Mouse (Mus musculus): Measurements from ENCODE around the gene Rnf2. TPM values are rescaled to one million over a fixed set of nuclear protein-coding genes. Genes with fewer than 3 reads are reported as not detected.

Gene Rnf2
- 139 and 187 TPM in 2 replicates for total RNA-seq (2017)

DNA sequence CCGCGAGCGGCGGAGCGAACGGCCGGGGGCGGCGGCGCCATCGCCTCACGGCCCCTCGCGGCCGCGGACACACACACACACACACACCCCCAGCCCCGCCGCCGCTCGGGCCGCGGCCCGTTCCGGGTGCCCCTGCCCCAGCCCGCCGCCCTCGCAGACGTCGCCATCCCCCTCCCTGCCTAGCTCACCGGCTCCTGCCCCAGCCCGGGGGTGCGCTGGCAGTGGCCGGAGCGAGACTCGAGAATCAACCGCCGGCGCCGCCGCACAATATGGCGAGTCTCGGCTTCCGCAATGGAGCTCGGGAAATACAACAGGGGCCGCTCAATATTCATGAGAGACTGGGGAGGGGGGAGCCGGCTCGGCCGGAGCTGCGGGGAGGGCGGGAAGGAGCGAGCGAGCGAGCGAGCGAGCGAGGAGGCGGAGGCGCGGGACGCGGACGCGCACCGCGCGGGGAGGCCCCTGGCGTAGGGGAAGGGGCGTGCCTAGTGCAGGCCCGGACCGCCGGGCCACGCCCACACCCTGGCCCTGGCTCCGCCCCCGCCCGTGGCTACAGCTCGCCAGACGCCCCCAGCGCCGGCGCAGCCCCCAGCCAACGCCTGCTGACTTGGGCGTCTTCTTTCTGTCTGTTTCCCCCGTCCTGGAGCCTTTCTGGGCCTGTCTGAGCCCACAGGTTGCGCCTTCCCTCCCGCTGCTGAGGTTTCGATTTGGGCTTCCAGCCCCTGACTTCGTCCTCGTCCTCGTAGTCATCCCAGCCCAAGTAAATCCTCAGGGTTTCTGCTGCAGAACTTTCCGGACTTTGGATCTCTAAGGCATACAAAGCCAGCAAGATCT lies at the start of gene Rnf2:
Gene Rnf2 (minus strand): TSS at position 425 of the 831 bp plus-strand sequence.
- ATAC-seq (replicated peaks in 1 of 2; ENCODE audit: insufficient read depth in 1 of 2, low FRiP score in 2 of 2, low TSS enrichment in 1 of 2, low read depth in 1 of 2, poor library complexity in 2 of 2, severe bottlenecking in 2 of 2), result peak; percentile 85 to 88

DNA sequence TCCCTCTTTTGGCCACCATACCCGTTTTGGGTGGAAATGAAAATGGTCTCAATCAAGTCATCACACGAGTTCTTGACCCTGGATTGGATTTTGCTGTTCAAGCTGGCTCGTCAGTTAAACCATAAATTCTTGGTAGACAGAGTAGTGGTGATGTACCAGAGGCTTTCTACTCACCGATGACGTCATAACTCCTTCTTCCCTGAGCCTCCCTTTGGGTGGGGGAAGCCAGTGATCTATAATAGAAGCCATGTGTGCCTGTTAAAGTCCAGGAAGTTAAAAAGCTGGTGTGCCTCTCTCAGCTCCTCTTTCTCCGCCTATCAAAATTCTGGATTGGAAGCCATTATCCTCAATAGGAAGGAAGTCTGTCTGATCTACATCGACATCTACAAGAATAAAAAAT lies 49.0 kb upstream of the Rnf2 start:
- no peak for ATAC-seq (replicated peaks in 1 of 2; ENCODE audit: insufficient read depth in 1 of 2, low FRiP score in 2 of 2, low TSS enrichment in 1 of 2, low read depth in 1 of 2, poor library complexity in 2 of 2, severe bottlenecking in 2 of 2)

DNA sequence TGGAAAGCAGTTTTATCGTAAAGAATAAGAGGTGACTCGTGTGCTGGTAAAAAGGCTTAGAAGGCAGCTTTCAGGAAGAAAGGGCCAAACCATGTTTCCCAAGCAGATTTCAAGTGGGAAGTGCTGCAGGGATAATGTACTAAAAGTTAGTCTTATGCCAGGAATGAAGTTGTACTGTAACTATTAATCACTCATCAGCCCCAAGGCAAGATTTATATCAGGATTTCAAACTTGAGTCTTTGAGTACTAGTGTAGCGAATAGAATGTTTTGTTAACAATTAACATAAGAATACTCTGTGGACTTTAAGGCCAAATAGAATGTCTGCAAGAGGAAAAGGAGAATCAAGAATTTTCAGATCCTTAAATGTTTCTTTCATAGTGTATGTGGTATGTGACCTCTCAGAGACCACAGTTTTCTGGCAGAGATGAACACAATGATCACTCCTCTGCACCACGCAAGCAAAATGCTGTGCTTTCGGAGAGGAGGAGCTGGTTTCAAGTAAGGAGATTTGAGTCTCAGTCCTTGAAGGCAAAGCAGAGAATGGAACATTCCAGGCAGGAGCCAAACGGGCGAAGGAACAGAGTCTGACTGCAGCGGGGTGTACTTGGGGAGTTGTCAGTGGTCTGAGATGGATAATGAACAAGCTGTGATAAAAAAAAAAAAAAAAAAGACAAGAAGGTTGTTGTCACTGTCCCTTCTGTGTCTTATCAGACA lies 48.3 kb upstream of the Rnf2 start:
- no peak for ATAC-seq (replicated peaks in 1 of 2; ENCODE audit: insufficient read depth in 1 of 2, low FRiP score in 2 of 2, low TSS enrichment in 1 of 2, low read depth in 1 of 2, poor library complexity in 2 of 2, severe bottlenecking in 2 of 2)

DNA sequence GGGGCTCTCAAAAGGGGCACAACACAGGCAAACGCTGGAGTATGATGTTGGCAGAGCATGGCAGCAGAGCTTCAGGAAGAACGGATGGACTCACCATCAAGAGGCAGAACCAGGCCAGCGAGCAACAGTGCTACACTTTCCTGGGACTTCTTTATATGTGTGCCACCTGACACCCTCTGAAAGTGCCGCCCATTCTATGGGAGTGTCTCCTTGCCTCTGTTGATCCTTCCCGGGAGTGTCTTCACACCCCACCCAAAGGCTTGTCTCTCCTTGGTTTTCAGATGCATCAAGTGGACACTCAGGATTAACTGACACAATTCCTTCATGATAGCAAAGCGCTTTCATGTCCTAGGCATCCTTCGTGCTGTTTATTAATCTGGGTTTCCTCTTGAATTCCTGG lies 44.8 kb upstream of the Rnf2 start:
- no peak for ATAC-seq (replicated peaks in 1 of 2; ENCODE audit: insufficient read depth in 1 of 2, low FRiP score in 2 of 2, low TSS enrichment in 1 of 2, low read depth in 1 of 2, poor library complexity in 2 of 2, severe bottlenecking in 2 of 2)

DNA sequence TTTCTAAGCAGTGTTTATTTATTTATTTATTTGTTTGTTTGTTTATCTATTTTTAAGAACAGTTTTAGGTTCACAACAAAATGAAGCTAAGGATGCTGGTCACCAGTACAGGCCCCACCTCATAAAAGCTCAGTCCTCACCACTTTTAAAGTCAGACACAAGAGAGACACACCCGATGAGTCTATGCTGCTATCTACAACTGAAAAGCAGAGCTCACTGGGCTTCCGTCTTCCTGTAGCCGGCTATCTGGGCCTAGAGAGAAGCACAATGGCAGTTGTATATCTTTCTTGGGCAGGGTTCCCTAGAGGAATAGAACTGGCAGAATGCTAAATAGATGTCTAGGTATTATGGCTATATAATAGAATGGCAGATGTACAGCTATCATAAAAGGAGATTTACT lies 43.8 kb upstream of the Rnf2 start:
- ATAC-seq (replicated peaks in 1 of 2; ENCODE audit: insufficient read depth in 1 of 2, low FRiP score in 2 of 2, low TSS enrichment in 1 of 2, low read depth in 1 of 2, poor library complexity in 2 of 2, severe bottlenecking in 2 of 2), result no peak

DNA sequence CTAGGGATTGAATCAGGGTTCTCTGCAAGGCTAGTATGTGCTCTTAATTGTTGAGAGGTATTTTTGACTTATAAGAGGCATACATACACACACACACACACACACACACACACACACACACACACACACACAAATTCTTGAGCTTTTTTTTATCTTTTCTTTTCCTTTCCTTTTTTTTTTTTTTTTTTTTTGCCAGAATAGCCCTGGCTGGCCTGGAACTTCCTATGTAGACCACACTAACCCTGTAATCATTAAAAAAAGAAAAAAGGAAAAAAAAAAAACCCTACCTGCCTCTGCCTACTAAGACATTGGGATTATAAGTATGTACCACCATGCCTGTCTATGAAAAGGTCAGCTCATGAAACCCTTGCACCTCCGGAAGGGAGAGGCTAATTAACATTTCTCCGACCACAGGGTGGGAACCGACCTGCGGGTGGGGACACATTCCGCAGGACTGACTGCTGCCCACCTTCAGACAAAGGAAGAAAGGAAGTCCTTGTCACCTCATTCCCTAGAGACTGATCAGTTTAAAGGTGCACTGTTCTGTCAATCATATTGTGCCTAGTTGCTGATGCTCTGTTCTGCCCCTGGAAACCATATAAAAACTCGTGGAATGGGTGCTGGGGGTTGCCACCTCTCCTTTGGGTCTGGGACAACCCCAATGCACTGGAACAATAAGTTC lies 43.2 kb upstream of the Rnf2 start:
- no peak for ATAC-seq (replicated peaks in 1 of 2; ENCODE audit: insufficient read depth in 1 of 2, low FRiP score in 2 of 2, low TSS enrichment in 1 of 2, low read depth in 1 of 2, poor library complexity in 2 of 2, severe bottlenecking in 2 of 2)

DNA sequence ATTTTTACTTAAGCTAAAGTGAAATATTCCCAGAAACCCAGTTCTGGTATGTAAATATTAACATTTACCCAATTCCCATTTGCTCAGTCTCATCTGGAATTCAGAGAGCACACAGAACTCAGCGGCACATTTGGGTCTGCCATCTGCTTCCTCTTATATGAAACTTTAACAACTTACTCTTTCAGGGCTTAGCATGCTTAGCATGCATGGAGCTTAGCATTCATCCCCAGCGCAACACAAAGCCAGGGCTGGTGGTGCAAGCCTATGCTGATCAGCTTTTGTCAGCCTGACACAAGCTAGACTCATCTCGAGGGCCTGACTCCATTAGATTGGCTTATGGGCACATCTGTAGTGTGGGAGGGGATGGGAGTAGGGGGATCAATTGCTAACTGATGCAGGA lies 25.9 kb upstream of the Rnf2 start:
- no peak for ATAC-seq (replicated peaks in 1 of 2; ENCODE audit: insufficient read depth in 1 of 2, low FRiP score in 2 of 2, low TSS enrichment in 1 of 2, low read depth in 1 of 2, poor library complexity in 2 of 2, severe bottlenecking in 2 of 2)

DNA sequence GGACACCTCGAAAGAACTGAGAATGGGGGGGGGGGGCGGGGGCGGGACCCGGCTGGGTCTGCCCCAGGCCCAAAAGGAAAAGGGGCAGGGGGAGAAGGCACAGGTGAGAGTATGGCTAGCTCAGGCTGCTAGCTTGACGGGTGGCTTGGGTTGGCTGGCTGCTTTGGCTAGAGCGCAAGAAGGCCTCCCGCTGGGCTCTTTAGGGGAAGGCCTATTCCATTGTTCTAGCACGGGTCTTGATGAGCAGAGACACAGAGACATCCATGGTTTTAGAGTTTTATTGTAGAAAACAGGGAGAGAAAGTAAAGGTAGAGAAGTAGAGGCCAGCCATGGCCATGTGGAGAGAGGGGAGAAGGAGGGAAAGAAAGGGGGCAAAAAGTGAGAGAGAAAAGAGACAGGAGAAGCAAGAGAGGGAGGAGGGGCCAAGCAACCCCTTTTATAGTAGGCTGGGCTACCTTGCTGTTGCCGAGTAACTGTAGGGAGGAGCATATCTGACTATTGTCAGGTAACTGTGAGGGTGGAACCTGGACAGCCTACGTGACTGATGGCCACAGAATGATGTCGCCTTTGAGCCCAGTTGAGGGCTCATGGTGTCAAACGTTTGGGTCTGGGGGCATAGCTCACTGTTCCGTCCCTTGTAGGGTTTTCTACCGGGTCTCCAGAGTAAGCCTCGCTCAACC lies 17.0 kb upstream of the Rnf2 start:
- no peak for ATAC-seq (replicated peaks in 1 of 2; ENCODE audit: insufficient read depth in 1 of 2, low FRiP score in 2 of 2, low TSS enrichment in 1 of 2, low read depth in 1 of 2, poor library complexity in 2 of 2, severe bottlenecking in 2 of 2)

DNA sequence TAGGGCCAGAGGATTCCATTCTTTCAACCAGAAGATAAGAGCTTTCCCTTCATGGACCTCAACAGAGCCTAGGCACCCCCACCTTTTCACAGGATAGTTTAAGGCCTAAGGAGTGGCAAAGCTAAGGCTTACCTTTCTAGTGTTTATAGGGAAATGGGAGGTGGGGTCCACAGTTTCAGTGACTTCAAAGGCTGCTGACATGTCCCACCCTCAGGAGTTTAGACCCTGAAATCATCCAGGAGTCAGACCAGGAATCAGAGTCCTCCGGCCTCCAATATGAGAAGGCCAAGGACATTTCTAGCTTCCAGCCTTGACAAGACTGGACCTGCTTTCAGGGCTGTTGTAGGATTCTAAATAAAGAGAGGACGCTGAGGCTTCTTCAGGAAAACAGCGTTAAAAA lies 16.1 kb upstream of the Rnf2 start:
- no peak for ATAC-seq (replicated peaks in 1 of 2; ENCODE audit: insufficient read depth in 1 of 2, low FRiP score in 2 of 2, low TSS enrichment in 1 of 2, low read depth in 1 of 2, poor library complexity in 2 of 2, severe bottlenecking in 2 of 2)

DNA sequence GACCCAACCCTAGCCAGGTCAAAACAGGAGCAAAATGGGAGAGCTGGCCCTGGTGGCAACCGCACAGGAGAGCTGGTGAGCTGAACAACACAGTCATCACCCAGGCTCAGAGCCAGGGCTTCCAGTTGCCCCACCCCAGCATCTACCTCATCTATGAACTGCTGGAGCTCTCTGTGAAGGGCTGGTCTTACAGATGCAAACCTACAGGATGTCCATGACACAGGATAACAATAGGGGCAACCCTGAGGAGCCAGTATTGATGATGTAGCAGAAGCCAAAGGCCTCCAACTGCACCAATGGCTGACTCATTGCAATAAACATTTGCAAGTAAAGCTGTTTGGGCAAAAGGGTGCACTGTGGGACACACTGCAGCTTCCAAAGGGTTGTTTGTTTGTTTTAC lies 15.0 kb upstream of the Rnf2 start:
- no peak for ATAC-seq (replicated peaks in 1 of 2; ENCODE audit: insufficient read depth in 1 of 2, low FRiP score in 2 of 2, low TSS enrichment in 1 of 2, low read depth in 1 of 2, poor library complexity in 2 of 2, severe bottlenecking in 2 of 2)

DNA sequence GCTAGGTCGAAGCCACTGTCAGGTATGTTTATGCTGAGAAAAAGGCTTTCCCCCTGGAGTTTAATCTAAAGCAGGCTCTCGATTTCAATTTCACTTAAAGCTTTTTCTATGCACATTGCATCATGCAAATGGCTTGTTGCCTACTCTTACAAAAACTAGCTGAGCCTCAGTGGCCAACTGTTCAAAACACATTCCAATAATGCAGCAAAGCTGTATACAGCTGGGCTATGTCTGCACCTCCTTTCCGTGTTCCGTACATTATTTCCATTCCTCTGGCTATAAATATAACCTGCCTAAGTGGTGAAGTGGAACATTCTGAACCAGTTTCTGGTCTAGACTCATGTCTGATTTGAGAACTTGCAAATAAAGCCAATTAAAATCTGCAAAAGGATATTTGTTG lies 13.4 kb upstream of the Rnf2 start:
- ATAC-seq (replicated peaks in 1 of 2; ENCODE audit: insufficient read depth in 1 of 2, low FRiP score in 2 of 2, low TSS enrichment in 1 of 2, low read depth in 1 of 2, poor library complexity in 2 of 2, severe bottlenecking in 2 of 2), result no peak

DNA sequence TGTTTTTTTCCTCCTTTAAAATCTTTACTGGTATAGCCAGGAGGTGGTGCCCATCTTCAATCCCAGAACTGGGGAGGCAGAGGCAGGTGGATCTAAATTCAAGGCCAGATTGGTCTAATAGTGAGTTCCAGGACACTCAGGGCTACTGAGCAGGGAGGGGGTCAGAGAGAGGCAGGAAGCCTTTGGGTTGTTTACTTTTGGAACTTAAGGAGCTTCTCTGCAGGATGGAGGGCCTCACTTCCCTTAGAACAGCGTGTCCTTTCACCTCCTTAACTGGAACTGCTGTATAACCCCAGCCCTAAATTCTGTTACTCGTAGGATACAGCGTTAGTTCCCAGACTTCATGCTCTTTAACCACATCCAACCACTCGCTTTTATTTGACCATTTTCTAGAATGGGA lies 10.1 kb upstream of the Rnf2 start:
- no peak for ATAC-seq (replicated peaks in 1 of 2; ENCODE audit: insufficient read depth in 1 of 2, low FRiP score in 2 of 2, low TSS enrichment in 1 of 2, low read depth in 1 of 2, poor library complexity in 2 of 2, severe bottlenecking in 2 of 2)

DNA sequence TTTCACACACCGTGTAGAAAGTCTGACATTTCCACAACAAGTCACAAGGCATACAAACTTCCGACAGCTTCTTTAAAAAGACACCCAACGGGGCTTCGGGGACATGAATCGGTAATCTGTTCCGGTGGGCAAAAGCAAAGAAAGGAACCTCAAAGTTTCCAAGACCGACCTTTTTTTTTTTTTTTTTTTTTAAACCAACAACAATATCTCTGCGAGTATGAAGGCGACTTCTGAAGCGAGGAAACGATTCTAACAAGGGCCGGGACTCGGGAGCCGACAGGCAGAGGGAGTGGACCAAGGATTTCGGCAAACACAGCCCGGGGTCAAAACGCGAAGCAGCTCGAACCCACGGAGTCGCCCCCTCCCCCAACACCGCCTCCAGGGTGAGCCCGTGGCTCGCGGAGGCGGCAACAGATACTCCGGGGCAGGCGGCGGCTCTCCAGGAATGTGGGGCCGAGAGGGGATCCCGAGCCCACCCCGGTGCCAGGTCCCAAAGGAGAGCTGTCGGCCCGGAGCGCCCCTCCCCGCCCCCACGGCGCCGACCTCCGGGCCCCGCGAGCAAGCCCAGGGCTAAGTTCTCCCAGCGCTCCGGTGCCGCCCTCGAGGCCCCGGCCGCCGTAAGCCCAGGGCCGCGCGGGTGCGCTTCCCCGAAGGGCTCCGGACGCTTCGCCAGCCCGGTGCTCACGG lies 797 bp downstream of the Rnf2 start:
- 0 out of 4 replicates have a peak, but pooled peaks of 1 of the 2 experiments have one; percentile 4 for ATAC-seq (replicated peaks in 1 of 2; ENCODE audit: insufficient read depth in 1 of 2, low FRiP score in 2 of 2, low TSS enrichment in 1 of 2, low read depth in 1 of 2, poor library complexity in 2 of 2, severe bottlenecking in 2 of 2)

DNA sequence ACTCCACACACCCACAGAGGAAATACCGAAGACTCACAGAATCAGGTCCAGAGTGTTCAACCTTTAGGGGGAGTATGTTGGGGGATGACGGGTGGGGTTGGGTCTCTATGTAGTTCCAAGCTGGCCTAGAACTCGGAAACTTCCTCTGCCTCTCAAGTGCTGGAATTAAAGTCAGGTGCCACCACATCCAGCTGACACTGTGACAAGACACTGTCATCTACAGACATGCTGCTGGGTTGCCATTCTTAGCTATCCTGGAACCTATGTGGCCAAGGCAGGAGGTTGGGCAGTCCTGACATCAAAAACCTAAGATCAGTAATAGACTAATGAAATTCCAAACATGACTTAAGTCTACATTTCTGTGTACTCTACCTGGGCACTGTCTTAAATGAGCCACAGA lies 2.4 kb downstream of the Rnf2 start:
- ATAC-seq (replicated peaks in 1 of 2; ENCODE audit: insufficient read depth in 1 of 2, low FRiP score in 2 of 2, low TSS enrichment in 1 of 2, low read depth in 1 of 2, poor library complexity in 2 of 2, severe bottlenecking in 2 of 2), result no peak

DNA sequence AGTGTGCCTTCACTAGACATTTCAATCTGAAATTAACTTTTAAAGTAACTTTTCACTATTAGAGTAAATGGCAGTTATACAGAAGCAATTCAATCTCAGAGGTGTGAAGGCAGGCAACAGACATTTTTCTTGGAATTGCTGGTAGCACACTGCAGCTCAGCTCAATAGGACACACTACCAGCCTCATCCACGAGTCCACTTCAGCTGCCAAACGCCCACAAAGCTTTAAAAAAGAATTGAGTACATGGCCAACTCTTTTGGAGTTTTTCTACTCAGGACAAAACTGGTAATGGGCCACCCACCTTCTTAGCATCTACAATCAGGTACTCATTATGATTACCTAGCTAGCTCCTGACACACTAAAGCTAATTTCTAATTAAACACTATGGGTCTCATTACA lies 2.8 kb downstream of the Rnf2 start:
- no peak for ATAC-seq (replicated peaks in 1 of 2; ENCODE audit: insufficient read depth in 1 of 2, low FRiP score in 2 of 2, low TSS enrichment in 1 of 2, low read depth in 1 of 2, poor library complexity in 2 of 2, severe bottlenecking in 2 of 2)

DNA sequence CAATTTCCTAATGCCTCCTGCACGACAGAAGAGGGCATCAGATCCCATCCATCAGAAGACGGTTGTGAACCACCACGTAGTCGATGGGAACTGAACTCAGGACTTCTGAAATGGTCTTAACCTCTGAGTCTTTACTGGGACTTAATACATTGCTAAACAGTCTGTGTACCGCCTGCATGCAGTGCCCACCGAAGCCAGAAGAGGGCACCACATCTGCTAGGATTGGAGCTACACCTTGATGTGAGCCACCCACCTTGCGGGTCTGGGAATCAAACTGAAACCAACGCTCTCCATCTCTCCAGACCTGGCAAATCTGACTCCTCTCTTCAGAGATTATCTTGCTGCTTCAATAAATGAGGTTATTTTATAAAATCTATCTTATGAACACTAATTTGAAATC lies 3.7 kb downstream of the Rnf2 start:
- ATAC-seq (replicated peaks in 1 of 2; ENCODE audit: insufficient read depth in 1 of 2, low FRiP score in 2 of 2, low TSS enrichment in 1 of 2, low read depth in 1 of 2, poor library complexity in 2 of 2, severe bottlenecking in 2 of 2), result no peak

DNA sequence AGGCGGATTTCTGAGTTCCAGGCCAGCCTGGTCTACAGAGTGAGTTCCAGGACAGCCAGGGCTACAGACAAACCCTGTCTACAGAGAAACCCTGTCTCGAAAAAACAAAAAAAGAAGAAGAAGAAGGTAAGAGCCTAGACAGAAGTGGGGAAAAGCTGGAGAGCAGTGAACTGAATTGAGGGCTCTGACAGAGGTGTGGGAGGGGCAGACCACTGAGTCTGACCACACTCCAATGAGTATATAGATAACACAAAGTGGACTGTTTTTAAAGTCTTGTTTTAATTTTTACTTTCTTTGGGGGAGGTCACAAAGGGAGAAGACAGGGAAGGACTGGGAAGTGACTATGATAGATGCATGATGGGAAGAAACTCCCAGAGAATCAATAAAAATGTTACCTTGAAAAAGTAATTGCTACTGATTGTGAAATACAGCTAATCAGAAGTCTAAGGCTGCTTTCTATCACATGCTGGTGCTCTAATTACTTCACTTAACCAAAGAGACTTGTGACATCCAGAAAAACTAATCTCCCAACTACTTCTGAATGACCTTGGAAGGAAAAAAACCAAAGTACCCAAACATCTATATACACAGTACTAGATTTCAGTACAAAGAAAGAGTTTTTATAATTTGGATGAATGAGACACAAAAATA lies 5.0 kb downstream of the Rnf2 start:
- ATAC-seq (replicated peaks in 1 of 2; ENCODE audit: insufficient read depth in 1 of 2, low FRiP score in 2 of 2, low TSS enrichment in 1 of 2, low read depth in 1 of 2, poor library complexity in 2 of 2, severe bottlenecking in 2 of 2), result no peak
